Mouse (Mus musculus) CH12.LX (cell line): ENCODE measurements around the gene Zfp266.

Experiments
- CTCF ChIP-seq, 2 experiments: IDR thresholded peaks in 1 of 2; conservative IDR thresholded peaks in 1 of 2; 2 replicates each; pipeline ENCODE4 v1.5.1; 2011 to 2012; ENCODE audit warnings: low read depth in 2 of 2, low read length in 2 of 2, improper control_type of control experiment in 1 of 2, inconsistent platforms in 1 of 2, mild to moderate bottlenecking in 1 of 2, moderate library complexity in 1 of 2
- HCFC1 ChIP-seq: IDR thresholded peaks from 2 replicates; pipeline ENCODE4 v1.6.1; 2012; ENCODE audit warnings: low read depth, mild to moderate bottlenecking, inconsistent platforms, low read length, improper control_type of control experiment
- JUN ChIP-seq: IDR thresholded peaks from 2 replicates; pipeline ENCODE4 v1.6.1; 2011; ENCODE audit warnings: low read depth, mild to moderate bottlenecking, low read length, improper control_type of control experiment, moderate library complexity; ENCODE audit not compliant: insufficient read depth
- NRF1 ChIP-seq: IDR thresholded peaks from 2 replicates; pipeline ENCODE4 v1.6.1; 2014; ENCODE audit warnings: low read depth, mild to moderate bottlenecking, inconsistent platforms, low read length, improper control_type of control experiment, moderate library complexity
- PAX5 ChIP-seq: IDR thresholded peaks from 2 replicates; pipeline ENCODE4 v1.6.1; 2012; ENCODE audit warnings: low read length, inconsistent platforms, mixed read lengths
- POLR2A ChIP-seq: IDR thresholded peaks from 2 replicates; pipeline ENCODE4 v1.6.1; 2011; ENCODE audit warnings: low read depth, mild to moderate bottlenecking, improper control_type of control experiment, low read length
- SIN3A ChIP-seq: IDR thresholded peaks from 2 replicates; pipeline ENCODE4 v1.6.1; 2012; ENCODE audit warnings: low read length, improper control_type of control experiment, inconsistent platforms
- TBP ChIP-seq: conservative IDR thresholded peaks from 2 replicates; pipeline ENCODE4 v1.6.1; 2011; ENCODE audit warnings: low read depth, low read length, improper control_type of control experiment
- UBTF ChIP-seq: IDR thresholded peaks from 2 replicates; pipeline ENCODE4 v1.6.1; 2012; ENCODE audit warnings: low read depth, mild to moderate bottlenecking, inconsistent platforms, low read length, improper control_type of control experiment, moderate library complexity
- USF2 ChIP-seq: conservative IDR thresholded peaks from 2 replicates; pipeline ENCODE4 v1.6.1; 2011; ENCODE audit warnings: low read depth, low read length, improper control_type of control experiment
- ZMIZ1 ChIP-seq: IDR thresholded peaks from 2 replicates; pipeline ENCODE4 v1.6.1; 2012; ENCODE audit warnings: low read depth, mild to moderate bottlenecking, inconsistent platforms, low read length, improper control_type of control experiment

- TF ChIP-seq CTCF (conservative IDR thresholded peaks at IDR 0.05 in 1 of 2, IDR thresholded peaks at IDR 0.05 in 1 of 2; ENCODE audit: low read depth in 2 of 2, low read length in 2 of 2) (no peak), POLR2A (no peak), TBP (no peak), NRF1 (no peak), JUN (no peak), HCFC1 (no peak), USF2 (no peak), UBTF (no peak), PAX5 (no peak), SIN3A (no peak), ZMIZ1 (no peak)
Observed at GRCm38 (mm10) chr9:20453647-20454046, 67.6 kb downstream of the Zfp266 start.
